Mouse (Mus musculus) CH12.LX (cell line): ENCODE data around the gene Phyhd1. TPM values are rescaled to one million over a fixed set of nuclear protein-coding genes. Genes with fewer than 3 reads are reported as not detected.

Experiments
- DNase-seq: peaks from one replicate; pipeline ENCODE4 v3.0.0-alpha.2; 2013; ENCODE audit errors: extremely low read depth
- H3K27ac ChIP-seq: 2 replicates; pipeline ENCODE4 v1.5.1; 2012; ENCODE audit warnings: low read depth, mild to moderate bottlenecking, control low read depth, moderate library complexity; ENCODE audit not compliant: insufficient read depth
- H3K27me3 ChIP-seq: replicated peaks from 2 replicates; pipeline ENCODE3; 2012; ENCODE audit warnings: inconsistent platforms
- H3K36me3 ChIP-seq, 2 experiments: replicated peaks in 1 of 2; 2 replicates each; pipeline versions ENCODE3 to v1.6.1; 2012; ENCODE audit warnings: inconsistent platforms in 1 of 2, low read length in 1 of 2, mild to moderate bottlenecking in 1 of 2, mixed read lengths in 1 of 2, moderate library complexity in 1 of 2; ENCODE audit not compliant: control insufficient read depth in 1 of 2, insufficient read depth in 1 of 2
- H3K4me1 ChIP-seq, 2 experiments: 2 replicates each; pipeline ENCODE4 v1.6.1; 2012; ENCODE audit warnings: inconsistent platforms in 1 of 2, moderate library complexity in 1 of 2; ENCODE audit not compliant: insufficient read depth in 2 of 2, control insufficient read depth in 1 of 2
- H3K4me2 ChIP-seq: 2 replicates; pipeline ENCODE4 v1.6.1; 2012; ENCODE audit warnings: low read depth, mild to moderate bottlenecking, control low read depth; ENCODE audit not compliant: poor library complexity, insufficient read depth, severe bottlenecking
- H3K4me3 ChIP-seq, 3 experiments: fragments of 150-350 bp in 1 of 3; sonication (generic) in 1 of 3; replicated peaks in 1 of 3; 2 replicates each; pipeline versions ENCODE3 to v1.5.1; 2011 to 2012; ENCODE audit warnings: low read depth in 2 of 3, low read length in 2 of 3, mild to moderate bottlenecking in 2 of 3, moderate library complexity in 2 of 3, control low read depth in 1 of 3, improper control_type of control experiment in 1 of 3, inconsistent platforms in 1 of 3, mixed read lengths in 1 of 3; ENCODE audit not compliant: poor library complexity in 1 of 3
- H3K79me2 ChIP-seq: replicated peaks from 2 replicates; pipeline ENCODE4 v1.6.1; 2012; ENCODE audit warnings: mild to moderate bottlenecking, moderate library complexity; ENCODE audit not compliant: control insufficient read depth, poor library complexity, insufficient read depth, severe bottlenecking; ENCODE audit errors: extremely low read depth
- H3K9ac ChIP-seq: 2 replicates; pipeline ENCODE4 v1.6.1; 2012; ENCODE audit warnings: low read depth, mild to moderate bottlenecking, control low read depth, moderate library complexity; ENCODE audit not compliant: insufficient read depth
- H3K9me3 ChIP-seq: replicated peaks from 2 replicates; pipeline ENCODE3; 2012; ENCODE audit warnings: low read length, inconsistent platforms, mixed read lengths
- BHLHE40 ChIP-seq: IDR thresholded peaks from 2 replicates; pipeline ENCODE4 v1.6.1; 2011; ENCODE audit warnings: mild to moderate bottlenecking, low read depth, low read length, improper control_type of control experiment
- CHD1 ChIP-seq: IDR thresholded peaks from 2 replicates; pipeline ENCODE4 v1.6.1; 2012; ENCODE audit warnings: low read depth, low read length, improper control_type of control experiment, inconsistent platforms
- CHD2 ChIP-seq: IDR thresholded peaks from 2 replicates; pipeline ENCODE4 v1.6.1; 2011; ENCODE audit warnings: low read length, improper control_type of control experiment
- CTCF ChIP-seq, 2 experiments: IDR thresholded peaks in 1 of 2; conservative IDR thresholded peaks in 1 of 2; 2 replicates each; pipeline ENCODE4 v1.5.1; 2011 to 2012; ENCODE audit warnings: low read depth in 2 of 2, low read length in 2 of 2, improper control_type of control experiment in 1 of 2, inconsistent platforms in 1 of 2, mild to moderate bottlenecking in 1 of 2, moderate library complexity in 1 of 2
- E2F4 ChIP-seq: IDR thresholded peaks from 2 replicates; pipeline ENCODE4 v1.6.1; 2011; ENCODE audit warnings: low read depth, low read length, improper control_type of control experiment; ENCODE audit not compliant: insufficient replicate concordance
- ELF1 ChIP-seq: IDR thresholded peaks from 2 replicates; pipeline ENCODE4 v1.6.1; 2014; ENCODE audit warnings: low read depth, mild to moderate bottlenecking, inconsistent platforms, low read length, improper control_type of control experiment
- EP300 ChIP-seq: IDR thresholded peaks from 2 replicates; pipeline ENCODE4 v1.6.1; 2011; ENCODE audit warnings: low read length, improper control_type of control experiment
- ETS1 ChIP-seq: conservative IDR thresholded peaks from 2 replicates; pipeline ENCODE4 v1.6.1; 2012; ENCODE audit warnings: low read depth, mild to moderate bottlenecking, inconsistent platforms, low read length, improper control_type of control experiment, moderate library complexity
- GABPA ChIP-seq: IDR thresholded peaks from 2 replicates; pipeline ENCODE4 v1.6.1; 2012; ENCODE audit warnings: low read depth, low read length, improper control_type of control experiment, inconsistent platforms; ENCODE audit not compliant: insufficient replicate concordance
- HCFC1 ChIP-seq: IDR thresholded peaks from 2 replicates; pipeline ENCODE4 v1.6.1; 2012; ENCODE audit warnings: low read depth, mild to moderate bottlenecking, inconsistent platforms, low read length, improper control_type of control experiment
- IRF4 ChIP-seq: IDR thresholded peaks from 2 replicates; pipeline ENCODE4 v1.6.1; 2014; ENCODE audit warnings: low read depth, mild to moderate bottlenecking, inconsistent platforms, low read length, improper control_type of control experiment
- JUN ChIP-seq: IDR thresholded peaks from 2 replicates; pipeline ENCODE4 v1.6.1; 2011; ENCODE audit warnings: low read depth, mild to moderate bottlenecking, low read length, improper control_type of control experiment, moderate library complexity; ENCODE audit not compliant: insufficient read depth
- JUND ChIP-seq: conservative IDR thresholded peaks from 2 replicates; pipeline ENCODE4 v1.6.1; 2011; ENCODE audit warnings: low read depth, low read length, improper control_type of control experiment
- KAT2A ChIP-seq: IDR thresholded peaks from 2 replicates; pipeline ENCODE4 v1.6.1; 2012; ENCODE audit warnings: low read length, improper control_type of control experiment, inconsistent platforms; ENCODE audit not compliant: insufficient replicate concordance
- MAFK ChIP-seq: IDR thresholded peaks from 2 replicates; pipeline ENCODE4 v1.6.1; 2011; ENCODE audit warnings: low read length, improper control_type of control experiment; ENCODE audit not compliant: insufficient replicate concordance
- MAX ChIP-seq: IDR thresholded peaks from 2 replicates; pipeline ENCODE4 v1.6.1; 2011; ENCODE audit warnings: low read length, improper control_type of control experiment
- MAZ ChIP-seq: IDR thresholded peaks from 2 replicates; pipeline ENCODE4 v1.6.1; 2012; ENCODE audit warnings: low read depth, mild to moderate bottlenecking, inconsistent platforms, low read length, improper control_type of control experiment, moderate library complexity
- MEF2A ChIP-seq: IDR thresholded peaks from 2 replicates; pipeline ENCODE4 v1.6.1; 2014; ENCODE audit warnings: low read depth, mild to moderate bottlenecking, inconsistent platforms, low read length, improper control_type of control experiment, borderline replicate concordance
- MXI1 ChIP-seq: IDR thresholded peaks from 2 replicates; pipeline ENCODE4 v1.6.1; 2011; ENCODE audit warnings: mild to moderate bottlenecking, low read depth, low read length, improper control_type of control experiment
- MYC ChIP-seq: IDR thresholded peaks from 2 replicates; pipeline ENCODE4 v1.6.1; 2011; ENCODE audit warnings: low read depth, mild to moderate bottlenecking, improper control_type of control experiment, low read length
- NELFE ChIP-seq: IDR thresholded peaks from 2 replicates; pipeline ENCODE4 v1.6.1; 2011; ENCODE audit warnings: low read depth, low read length, improper control_type of control experiment
- NRF1 ChIP-seq: IDR thresholded peaks from 2 replicates; pipeline ENCODE4 v1.6.1; 2014; ENCODE audit warnings: low read depth, mild to moderate bottlenecking, inconsistent platforms, low read length, improper control_type of control experiment, moderate library complexity
- PAX5 ChIP-seq: IDR thresholded peaks from 2 replicates; pipeline ENCODE4 v1.6.1; 2012; ENCODE audit warnings: low read length, inconsistent platforms, mixed read lengths
- POLR2A ChIP-seq: IDR thresholded peaks from 2 replicates; pipeline ENCODE4 v1.6.1; 2011; ENCODE audit warnings: low read depth, mild to moderate bottlenecking, improper control_type of control experiment, low read length
- POLR2AphosphoS2 ChIP-seq: IDR thresholded peaks from 2 replicates; pipeline ENCODE4 v1.6.1; 2011; ENCODE audit warnings: low read depth, low read length, improper control_type of control experiment
- RAD21 ChIP-seq: IDR thresholded peaks from 2 replicates; pipeline ENCODE4 v1.6.1; 2011; ENCODE audit warnings: low read depth, mild to moderate bottlenecking, low read length, improper control_type of control experiment, moderate library complexity
- RCOR1 ChIP-seq: conservative IDR thresholded peaks from 2 replicates; pipeline ENCODE4 v1.6.1; 2012; ENCODE audit warnings: low read depth, mild to moderate bottlenecking, inconsistent platforms, low read length, improper control_type of control experiment
- SIN3A ChIP-seq: IDR thresholded peaks from 2 replicates; pipeline ENCODE4 v1.6.1; 2012; ENCODE audit warnings: low read length, improper control_type of control experiment, inconsistent platforms
- SMC3 ChIP-seq: IDR thresholded peaks from 2 replicates; pipeline ENCODE4 v1.6.1; 2011; ENCODE audit warnings: low read depth, low read length, improper control_type of control experiment
- TBP ChIP-seq: conservative IDR thresholded peaks from 2 replicates; pipeline ENCODE4 v1.6.1; 2011; ENCODE audit warnings: low read depth, low read length, improper control_type of control experiment
- TCF12 ChIP-seq: IDR thresholded peaks from 2 replicates; pipeline ENCODE4 v1.6.1; 2014; ENCODE audit warnings: low read depth, mild to moderate bottlenecking, inconsistent platforms, low read length, improper control_type of control experiment
- UBTF ChIP-seq: IDR thresholded peaks from 2 replicates; pipeline ENCODE4 v1.6.1; 2012; ENCODE audit warnings: low read depth, mild to moderate bottlenecking, inconsistent platforms, low read length, improper control_type of control experiment, moderate library complexity
- USF1 ChIP-seq: IDR thresholded peaks from 2 replicates; pipeline ENCODE4 v1.6.1; 2014; ENCODE audit warnings: low read depth, mild to moderate bottlenecking, inconsistent platforms, low read length, improper control_type of control experiment
- USF2 ChIP-seq: conservative IDR thresholded peaks from 2 replicates; pipeline ENCODE4 v1.6.1; 2011; ENCODE audit warnings: low read depth, low read length, improper control_type of control experiment
- ZC3H11A ChIP-seq: IDR thresholded peaks from 2 replicates; pipeline ENCODE4 v1.6.1; 2012; ENCODE audit warnings: low read depth, mild to moderate bottlenecking, inconsistent platforms, low read length, improper control_type of control experiment
- ZKSCAN1 ChIP-seq: IDR thresholded peaks from 2 replicates; pipeline ENCODE4 v1.6.1; 2012; ENCODE audit warnings: low read depth, inconsistent platforms, low read length, improper control_type of control experiment, borderline replicate concordance
- ZMIZ1 ChIP-seq: IDR thresholded peaks from 2 replicates; pipeline ENCODE4 v1.6.1; 2012; ENCODE audit warnings: low read depth, mild to moderate bottlenecking, inconsistent platforms, low read length, improper control_type of control experiment
- ZNF384 ChIP-seq: IDR thresholded peaks from 2 replicates; pipeline ENCODE4 v1.6.1; 2012; ENCODE audit warnings: low read depth, low read length, improper control_type of control experiment, inconsistent platforms
- dilution Hi-C: fragments of 300-500 bp; cut with MboI; formaldehyde crosslinking; loops from 2 replicates; pipeline ENCODE4 v1.14.3; 2020; ENCODE audit warnings: low sequenced_read_pairs; ENCODE audit not compliant: extremely low pct_unique_long_range_greater_than_20kb, extremely low pct_ligation_motif_present
- in situ Hi-C: fragments of 300-500 bp; cut with MboI; formaldehyde crosslinking; loops from 3 replicates; pipeline ENCODE4 v1.14.3; 2019; ENCODE audit warnings: low sequenced_read_pairs, low pct_ligation_motif_present, low pct_unique_long_range_greater_than_20kb, mixed read lengths
- polyA plus RNA-seq: library from polyadenylated mRNA; unstranded; fragments of >175 nt; gene quantifications from 2 replicates; pipeline ENCODE4 v1.2.1, GENCODE M21; 2012; ENCODE audit warnings: low read depth; ENCODE audit not compliant: insufficient read length
- total RNA-seq, 2 experiments: library from RNA; depleted of rRNA; stranded (reverse); fragments of 300-350 nt in 1 of 2; fragments of >200 nt in 1 of 2; gene quantifications; 2 replicates each; pipeline ENCODE4 v1.2.3; 2012 to 2014

Gene Phyhd1
- total and polyA plus RNA-seq, 3 experiments = 7.1 to 9.7 (median 8.9) TPM

- dilution Hi-C loops (no loop called here), in situ Hi-C loops (no loop called here)
Observed at GRCm38 (mm10) chr2:30235593-30235992, 30.4 kb upstream of the Phyhd1 start.

GRCm38 (mm10) chr2:30236426-30237198 is 29.4 kb upstream of the Phyhd1 start:
- dilution Hi-C loops = no loop called here
- Histone ChIP-seq H3K79me2 (no peaks in the 10 kb centered on the region), H3K36me3 (peaks cover 9 to 22% of the 10 kb centered on the region in 2 experiments), H3K4me3 (peak overlapping the region; percentile 72 to 84 (median 82)), H3K4me1 (peaks cover 5 to 29% of the 10 kb centered on the region in 2 experiments; a peak in 3 of 4 replicates), H3K27me3 (no peaks in the 10 kb centered on the region), H3K4me2 (peak overlapping the region; percentile 95), H3K9ac (peak overlapping the region; percentile 90), H3K27ac (peak overlapping the region; percentile 71), H3K9me3 (peaks cover 2% of the 10 kb centered on the region)
- in situ Hi-C loops = no loop called here
- peak; percentile 36; the same call in 1 of the 2 replicates for TF ChIP-seq TBP
- TF ChIP-seq MAX = no peak
- no peak for TF ChIP-seq POLR2AphosphoS2
- 0 out of 2 replicates have a peak, but pooled peaks have one; percentile 16 for TF ChIP-seq ELF1
- TF ChIP-seq SMC3 = no peak
- DNase-seq = peak; percentile 48

More at GRCm38 (mm10) chr2:30235593-30235992, 30.4 kb upstream of the Phyhd1 start:
- Histone ChIP-seq H3K4me3 (no peak overlapping the region), H3K9me3 (peaks cover 2% of the 10 kb centered on the region), H3K4me1 (peaks cover 5 to 29% of the 10 kb centered on the region in 2 experiments; a peak in 3 of 4 replicates), H3K4me2 (no peak overlapping the region), H3K27me3 (no peaks in the 10 kb centered on the region), H3K36me3 (peaks cover 2 to 13% of the 10 kb centered on the region in 2 experiments), H3K27ac (no peak overlapping the region), H3K79me2 (no peaks in the 10 kb centered on the region), H3K9ac (no peak overlapping the region)
- DNase-seq = peak; percentile 77
- peak; percentile 64 for TF ChIP-seq SIN3A
- TF ChIP-seq GABPA = no peak
- no peak for TF ChIP-seq CHD2
- no peak for TF ChIP-seq HCFC1
- no peak for TF ChIP-seq POLR2AphosphoS2
- peak; percentile 29; the same call in 1 of the 2 replicates for TF ChIP-seq ELF1
- no peak for TF ChIP-seq TBP
- TF ChIP-seq PAX5 = no peak
- TF ChIP-seq JUN = no peak
- TF ChIP-seq ZNF384 = no peak
- no peak for TF ChIP-seq ZMIZ1
- no peak for TF ChIP-seq MAZ
- peak; percentile 35 for TF ChIP-seq SMC3
- no peak for TF ChIP-seq ZC3H11A
- no peak for TF ChIP-seq NELFE
- TF ChIP-seq USF1 = no peak
- TF ChIP-seq MEF2A = 0 out of 2 replicates have a peak, but pooled peaks have one; percentile 35
- no peak for TF ChIP-seq E2F4
- no peak for TF ChIP-seq MYC
- no peak for TF ChIP-seq USF2
- no peak; the same call in 1 of the 2 replicates for TF ChIP-seq ETS1
- no peak for TF ChIP-seq MAFK
- TF ChIP-seq NRF1 = no peak
- TF ChIP-seq IRF4 = 0 out of 2 replicates have a peak, but pooled peaks have one; percentile 17
- no peak for TF ChIP-seq JUND
- TF ChIP-seq RAD21 = peak; percentile 42
- no peak for TF ChIP-seq MAX
- TF ChIP-seq BHLHE40 = 0 out of 2 replicates have a peak, but pooled peaks have one; percentile 19
- TF ChIP-seq KAT2A = no peak
- peak; percentile 52 for TF ChIP-seq EP300
- 0 out of 2 replicates have a peak, but pooled peaks have one; percentile 28 for TF ChIP-seq TCF12
- no peak for TF ChIP-seq ZKSCAN1
- TF ChIP-seq POLR2A = no peak
- 0 out of 2 replicates have a peak, but pooled peaks have one; percentile 31 for TF ChIP-seq MXI1
- TF ChIP-seq CTCF (conservative IDR thresholded peaks at IDR 0.05 in 1 of 2, IDR thresholded peaks at IDR 0.05 in 1 of 2; ENCODE audit: low read depth in 2 of 2, low read length in 2 of 2) = peak in 1 of 2 experiments; percentile 52; a peak in 2 of 4 replicates
- TF ChIP-seq UBTF = no peak
- TF ChIP-seq CHD1 = no peak
- no peak for TF ChIP-seq RCOR1
